Mouse (Mus musculus) forebrain, embryonic 14.5 days (tissue): ENCODE data around the gene 3425401B19Rik. TPM values are rescaled to one million over a fixed set of nuclear protein-coding genes. Genes with fewer than 3 reads are reported as not detected.
A peak's percentile ranks its signal among the peaks of the same experiment; 100 is the strongest.

Experiments used
- ATAC-seq: fragments of 200-750 bp; cut with Nextera tagmentation; 2 replicates; pipeline ENCODE4 v1.8.0; 2017; ENCODE audit warnings: mild to moderate bottlenecking, moderate library complexity
- DNase-seq: peaks from one replicate; pipeline ENCODE4 v3.0.0-alpha.2; 2015; ENCODE audit warnings: low spot score
- H3K27ac ChIP-seq: fragments of 300-500 bp; sonication (generic); 2 replicates; pipeline ENCODE4 v1.5.1; 2014; ENCODE audit warnings: low read depth, mild to moderate bottlenecking, control low read depth, low read length, moderate library complexity
- H3K27me3 ChIP-seq: fragments of 300-500 bp; sonication (generic); replicated peaks from 2 replicates; pipeline ENCODE4 v1.6.1; 2014; ENCODE audit warnings: low read length, control low read depth, mixed read lengths; ENCODE audit not compliant: control insufficient read depth, insufficient read depth
- H3K36me3 ChIP-seq: fragments of 300-500 bp; sonication (generic); 2 replicates; pipeline ENCODE4 v1.6.1; 2014; ENCODE audit warnings: low read length, control low read depth; ENCODE audit not compliant: control insufficient read depth, insufficient read depth
- H3K4me1 ChIP-seq: fragments of 300-500 bp; sonication (generic); 2 replicates; pipeline ENCODE4 v1.6.1; 2014; ENCODE audit warnings: antibody characterized with exemption, low read length, control low read depth; ENCODE audit not compliant: control insufficient read depth, insufficient read depth
- H3K4me2 ChIP-seq: fragments of 300-500 bp; sonication (generic); 2 replicates; pipeline ENCODE4 v1.6.1; 2014; ENCODE audit warnings: mild to moderate bottlenecking, control low read depth, low read length
- H3K4me3 ChIP-seq: fragments of 300-500 bp; sonication (generic); 2 replicates; pipeline ENCODE4 v1.5.1; 2014; ENCODE audit warnings: low read depth, low read length, control low read depth
- H3K9ac ChIP-seq: fragments of 300-500 bp; sonication (generic); 2 replicates; pipeline ENCODE4 v1.6.1; 2014; ENCODE audit warnings: mild to moderate bottlenecking, low read length, control low read depth, moderate library complexity
- H3K9me3 ChIP-seq: fragments of 300-500 bp; sonication (generic); replicated peaks from 2 replicates; pipeline ENCODE4 v1.6.1; 2016; ENCODE audit warnings: low read length, control low read depth, mixed read lengths; ENCODE audit not compliant: control insufficient read depth
- WGBS: fragments of 180-500 bp; shearing (Covaris S2); extraction: QIAGEN DNeasy Blood & Tissue Kit; methylation state at CpG from one replicate; pipeline ENCODE4 v1.1.7; 2014; 5-methylcytosine and 5-hydroxymethylcytosine counted together
- polyA plus RNA-seq: library from polyadenylated mRNA; unstranded; fragments of >200 nt; fragmentation: Nextera tagmentation; extraction: Ambion mirVana; gene quantifications from 2 replicates; pipeline ENCODE4 v1.2.1, GENCODE M21; 2014

Gene 3425401B19Rik
- not detected in 2 replicates for polyA plus RNA-seq

DNA sequence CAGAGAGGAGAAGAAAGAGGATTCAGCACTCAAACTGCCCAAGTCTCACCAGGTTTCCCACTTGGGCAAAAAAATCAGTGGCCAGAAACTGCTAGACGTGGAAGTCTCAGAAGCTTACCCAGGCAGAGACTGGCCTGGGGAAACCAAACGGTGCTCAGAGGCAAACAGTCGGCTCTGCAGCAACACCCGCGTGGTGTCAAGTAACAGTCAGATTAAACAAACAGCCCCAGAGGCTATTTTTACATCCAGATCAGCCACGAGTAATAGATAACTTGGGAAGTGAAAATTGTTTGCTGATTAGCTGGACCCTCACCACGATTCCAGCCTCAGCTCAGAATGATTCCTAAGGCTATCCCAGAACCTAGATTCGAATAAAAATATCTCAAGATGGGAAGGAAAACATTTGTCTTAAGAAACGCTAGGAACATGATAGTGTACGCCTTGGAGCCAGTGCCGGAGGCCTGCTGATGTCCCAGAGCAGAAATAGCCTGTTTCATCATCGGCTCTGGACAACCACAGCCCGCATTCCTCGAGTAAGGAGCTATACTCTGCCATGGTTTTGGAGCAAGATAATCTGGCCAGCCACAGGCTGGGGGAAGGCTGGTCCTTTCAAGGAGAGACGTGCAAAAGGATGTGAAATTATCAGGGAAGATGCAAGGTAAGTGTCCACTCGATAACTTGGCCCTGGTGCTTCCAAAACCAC lies at the start of gene 3425401B19Rik:
TSS of gene 3425401B19Rik (minus strand) at position 170 of the 703 bp plus-strand sequence.
- Histone ChIP-seq H3K4me3 (no peak within 1 kb of the TSS), H3K9ac (no peak within 1 kb of the TSS), H3K4me1 (peaks cover 11% of the 10 kb centered on the region; the same call in 1 of the 2 replicates), H3K27ac (no peak within 1 kb of the TSS), H3K4me2 (peak within 1 kb of the TSS; percentile 37; the same call in 1 of the 2 replicates), H3K27me3 (no peaks in the 10 kb centered on the region), H3K9me3 (no peaks in the 10 kb centered on the region), H3K36me3 (no peaks in the 10 kb centered on the region)
- ATAC-seq (no peak), DNase-seq (no peak)
- WGBS, result 79% methylated on average over 16 of the region's 16 CpGs

- no peaks in the 10 kb centered on the region for H3K27me3 ChIP-seq
- H3K4me3 ChIP-seq, result no peak overlapping the region
- H3K36me3 ChIP-seq, result no peaks in the 10 kb centered on the region
- no peak overlapping the region for H3K4me2 ChIP-seq
- H3K9ac ChIP-seq, result no peak overlapping the region
- no peak for ATAC-seq
- 46% methylated on average over 6 of the region's 6 CpGs for WGBS
- H3K27ac ChIP-seq, result no peak overlapping the region
- H3K9me3 ChIP-seq, result no peaks in the 10 kb centered on the region
- H3K4me1 ChIP-seq, result no peaks in the 10 kb centered on the region
- DNase-seq, result no peak
Measured at GRCm38 (mm10) chr14:32732961-32733360, 47.9 kb upstream of the 3425401B19Rik start.

DNA sequence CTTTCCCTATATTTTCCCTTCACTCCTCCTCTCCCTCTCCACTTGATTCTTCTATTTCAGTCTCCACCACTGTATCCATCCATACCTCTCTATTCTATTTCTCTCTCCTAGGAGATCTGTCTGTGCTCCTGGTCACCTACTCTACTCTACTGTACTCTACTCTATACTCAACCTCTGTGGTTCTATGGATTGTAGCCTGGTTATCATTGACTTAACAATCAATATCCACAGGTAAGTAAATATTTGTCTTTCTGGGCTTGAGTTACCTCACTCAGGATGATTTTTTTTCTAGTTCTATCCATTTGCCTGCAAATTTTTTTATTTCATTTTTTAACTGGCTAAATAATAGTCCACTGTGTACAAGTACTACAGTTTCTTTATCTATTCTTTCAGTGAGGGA lies 41.8 kb upstream of the 3425401B19Rik start:
- no peak overlapping the region for H3K4me3 ChIP-seq
- no peak overlapping the region for H3K4me2 ChIP-seq
- H3K4me1 ChIP-seq, result no peaks in the 10 kb centered on the region
- H3K36me3 ChIP-seq, result no peaks in the 10 kb centered on the region
- H3K9me3 ChIP-seq, result no peaks in the 10 kb centered on the region
- ATAC-seq, result no peak
- H3K27ac ChIP-seq, result no peak overlapping the region
- no peak for DNase-seq
- no peak overlapping the region for H3K9ac ChIP-seq
- no peaks in the 10 kb centered on the region for H3K27me3 ChIP-seq

- H3K27ac ChIP-seq, result no peak overlapping the region
- WGBS, result 70% methylated on average over 1 of the region's 1 CpGs
- no peak overlapping the region for H3K9ac ChIP-seq
- no peaks in the 10 kb centered on the region for H3K4me1 ChIP-seq
- no peaks in the 10 kb centered on the region for H3K27me3 ChIP-seq
- H3K4me3 ChIP-seq, result no peak overlapping the region
- H3K36me3 ChIP-seq, result no peaks in the 10 kb centered on the region
- H3K4me2 ChIP-seq, result no peak overlapping the region
- no peak for DNase-seq
- ATAC-seq, result no peak
- no peaks in the 10 kb centered on the region for H3K9me3 ChIP-seq
Measured at GRCm38 (mm10) chr14:32721461-32721860, 36.4 kb upstream of the 3425401B19Rik start.

DNA sequence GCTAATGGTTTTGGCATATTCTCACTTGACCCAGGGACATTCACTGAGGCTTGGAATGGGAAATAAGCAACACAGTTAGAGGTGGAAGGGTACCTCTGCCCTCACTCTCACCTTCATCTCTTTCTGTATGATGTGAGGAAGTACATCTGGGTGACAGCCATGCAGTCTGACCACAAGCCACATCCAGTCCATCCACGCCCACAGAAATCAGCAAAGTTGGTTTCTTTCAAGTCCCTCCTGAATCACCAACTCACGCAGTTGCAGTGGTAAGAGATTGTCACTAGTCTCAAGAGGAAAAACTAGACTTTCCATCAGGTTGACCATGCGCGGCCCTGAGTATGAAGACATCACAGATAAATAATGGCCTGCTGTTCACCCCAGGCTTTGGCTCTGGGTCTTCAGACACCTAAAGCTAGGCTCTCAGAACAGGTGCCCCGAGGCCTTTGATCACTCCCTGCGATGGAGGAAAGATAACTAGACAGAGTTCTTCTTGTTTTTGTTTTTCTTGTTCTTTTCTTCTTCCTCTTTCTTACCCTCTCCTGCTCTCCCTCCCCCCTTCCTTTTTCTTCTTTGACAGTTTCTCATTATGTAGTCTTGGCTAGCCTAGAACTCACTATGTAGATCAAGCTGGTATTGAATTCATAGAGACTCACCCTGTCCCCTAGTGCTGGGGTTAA lies 31.8 kb upstream of the 3425401B19Rik start:
- DNase-seq (no peak), ATAC-seq (no peak)
- no peak overlapping the region for H3K9ac ChIP-seq
- no peaks in the 10 kb centered on the region for H3K4me1 ChIP-seq
- 96% methylated on average over 6 of the region's 6 CpGs for WGBS
- no peak overlapping the region for H3K27ac ChIP-seq
- H3K27me3 ChIP-seq, result no peaks in the 10 kb centered on the region
- no peak overlapping the region for H3K4me3 ChIP-seq
- no peaks in the 10 kb centered on the region for H3K36me3 ChIP-seq
- H3K9me3 ChIP-seq, result no peaks in the 10 kb centered on the region
- no peak overlapping the region for H3K4me2 ChIP-seq

DNA sequence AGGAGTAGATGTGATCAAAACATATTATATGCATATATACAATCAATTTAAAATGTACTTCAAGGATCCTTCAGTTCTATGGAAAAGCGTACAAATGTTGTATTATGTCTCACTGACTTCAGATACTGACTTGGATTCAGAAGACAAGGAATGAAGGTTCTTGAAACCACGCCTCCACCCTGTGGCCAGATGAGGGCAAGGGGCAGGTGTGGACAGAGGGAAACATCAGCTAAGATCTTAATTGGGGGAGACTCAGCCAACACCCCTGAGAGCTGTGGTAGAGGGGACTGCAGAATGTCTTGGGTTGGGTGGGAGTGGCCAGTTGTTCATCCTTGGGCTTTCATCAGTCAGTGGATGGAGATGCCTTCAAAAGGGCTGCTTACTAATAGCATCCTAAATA lies 30.4 kb upstream of the 3425401B19Rik start:
- Histone ChIP-seq H3K9ac (no peak overlapping the region), H3K27me3 (no peaks in the 10 kb centered on the region), H3K36me3 (no peaks in the 10 kb centered on the region), H3K9me3 (no peaks in the 10 kb centered on the region), H3K4me3 (no peak overlapping the region), H3K4me2 (no peak overlapping the region), H3K4me1 (no peaks in the 10 kb centered on the region), H3K27ac (no peak overlapping the region)
- ATAC-seq, result no peak
- WGBS, result 91% methylated on average over 2 of the region's 2 CpGs
- DNase-seq, result no peak

- H3K27ac ChIP-seq, result no peak overlapping the region
- H3K4me3 ChIP-seq, result no peak overlapping the region
- DNase-seq (no peak), ATAC-seq (no peak)
- no peaks in the 10 kb centered on the region for H3K4me1 ChIP-seq
- no peaks in the 10 kb centered on the region for H3K9me3 ChIP-seq
- H3K9ac ChIP-seq, result no peak overlapping the region
- H3K36me3 ChIP-seq, result no peaks in the 10 kb centered on the region
- H3K27me3 ChIP-seq, result no peaks in the 10 kb centered on the region
- no peak overlapping the region for H3K4me2 ChIP-seq
- WGBS, result 67% methylated on average over 6 of the region's 6 CpGs
Measured at GRCm38 (mm10) chr14:32715076-32715475, 30.0 kb upstream of the 3425401B19Rik start.

GRCm38 (mm10) chr14:32709861-32710260 lies 24.8 kb upstream of the 3425401B19Rik start:
- H3K9ac ChIP-seq, result no peak overlapping the region
- no peak overlapping the region for H3K27ac ChIP-seq
- H3K4me2 ChIP-seq, result no peak overlapping the region
- H3K27me3 ChIP-seq, result no peaks in the 10 kb centered on the region
- no peak for ATAC-seq
- no peaks in the 10 kb centered on the region for H3K4me1 ChIP-seq
- 95% methylated on average over 6 of the region's 6 CpGs for WGBS
- DNase-seq, result no peak
- H3K36me3 ChIP-seq, result no peaks in the 10 kb centered on the region
- no peaks in the 10 kb centered on the region for H3K9me3 ChIP-seq
- no peak overlapping the region for H3K4me3 ChIP-seq

- DNase-seq (peak; percentile 13), ATAC-seq (no peak)
- Histone ChIP-seq H3K9ac (no peak overlapping the region), H3K9me3 (no peaks in the 10 kb centered on the region), H3K27me3 (no peaks in the 10 kb centered on the region), H3K4me3 (no peak overlapping the region), H3K4me2 (no peak overlapping the region), H3K4me1 (no peaks in the 10 kb centered on the region), H3K36me3 (no peaks in the 10 kb centered on the region), H3K27ac (no peak overlapping the region)
- WGBS, result 67% methylated on average over 7 of the region's 7 CpGs
Measured at GRCm38 (mm10) chr14:32708756-32709155, 23.7 kb upstream of the 3425401B19Rik start.
